Mouse (Mus musculus): ENCODE data around the gene Fat3. TPM values are rescaled to one million over a fixed set of nuclear protein-coding genes. Genes with fewer than 3 reads are reported as not detected.
A peak's percentile ranks its signal among the peaks of the same experiment; 100 is the strongest.

The Fat3 gene
- polyA plus RNA-seq, 1 experiment from 2014 or later: 1.1 TPM

DNA sequence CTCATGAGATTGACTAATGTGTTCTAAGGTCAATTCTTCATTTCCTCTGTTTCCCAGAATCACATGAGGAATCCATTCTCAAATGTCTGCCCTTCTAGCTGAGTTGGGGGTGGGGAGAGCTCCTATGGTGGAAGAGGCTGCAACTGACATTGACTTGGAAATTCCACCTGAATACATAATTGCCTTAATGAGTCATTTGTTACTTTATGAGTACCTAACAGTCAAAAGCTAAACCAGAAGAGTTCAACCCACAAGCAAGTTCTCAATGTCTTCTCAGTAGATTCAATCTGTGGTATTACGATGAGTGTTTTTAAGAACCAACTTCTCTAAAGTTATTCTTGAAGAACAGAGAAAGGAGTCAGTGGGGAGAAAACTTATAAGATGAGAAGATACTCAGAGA lies 3.7 kb downstream of the Fat3 start:
- H3K4me2 ChIP-seq: no peak overlapping the region
- no peak for ATAC-seq (ENCODE audit: extremely low read depth, insufficient number of reproducible peaks, low FRiP score, low TSS enrichment)
- no peak overlapping the region for H3K4me3 ChIP-seq
- peaks cover 18% of the 10 kb centered on the region for H3K4me1 ChIP-seq
- H3K9me3 ChIP-seq: no peaks in the 10 kb centered on the region
- H3K9ac ChIP-seq: no peak overlapping the region
- H3K36me3 ChIP-seq: no peaks in the 10 kb centered on the region
- no peak overlapping the region for H3K27ac ChIP-seq (replicated peaks)
- peaks cover 33% of the 10 kb centered on the region for H3K27me3 ChIP-seq (replicated peaks)
- 90% methylated on average over 1 of the region's 1 CpGs for WGBS

DNA sequence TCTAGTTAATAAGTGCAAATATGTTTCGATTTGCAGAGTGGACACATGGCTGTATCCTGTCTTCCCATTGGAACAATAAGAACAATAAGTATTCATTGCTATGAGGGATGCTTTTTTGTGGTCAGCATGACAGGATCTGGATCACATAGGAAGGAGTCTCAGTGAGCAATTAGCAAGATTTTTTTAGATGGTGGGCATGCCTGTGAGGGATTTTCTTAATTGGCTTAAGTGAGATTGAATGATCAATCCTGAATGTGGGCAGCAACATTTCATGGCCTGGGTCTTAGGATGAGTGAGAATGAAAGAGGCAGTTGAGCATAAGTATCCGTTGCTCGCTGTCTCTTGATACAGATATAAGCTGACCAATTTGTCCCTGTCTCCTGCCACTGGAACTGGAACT lies 4.8 kb downstream of the Fat3 start:
- 81% methylated on average over 3 of the region's 3 CpGs for WGBS
- H3K27me3 ChIP-seq (replicated peaks): peaks cover 29% of the 10 kb centered on the region
- H3K4me1 ChIP-seq: peaks cover 16% of the 10 kb centered on the region
- no peak for ATAC-seq (ENCODE audit: extremely low read depth, insufficient number of reproducible peaks, low FRiP score, low TSS enrichment)
- no peaks in the 10 kb centered on the region for H3K9me3 ChIP-seq
- H3K4me2 ChIP-seq: no peak overlapping the region
- no peak overlapping the region for H3K9ac ChIP-seq
- no peak overlapping the region for H3K4me3 ChIP-seq
- H3K27ac ChIP-seq (replicated peaks): no peak overlapping the region
- no peaks in the 10 kb centered on the region for H3K36me3 ChIP-seq

DNA sequence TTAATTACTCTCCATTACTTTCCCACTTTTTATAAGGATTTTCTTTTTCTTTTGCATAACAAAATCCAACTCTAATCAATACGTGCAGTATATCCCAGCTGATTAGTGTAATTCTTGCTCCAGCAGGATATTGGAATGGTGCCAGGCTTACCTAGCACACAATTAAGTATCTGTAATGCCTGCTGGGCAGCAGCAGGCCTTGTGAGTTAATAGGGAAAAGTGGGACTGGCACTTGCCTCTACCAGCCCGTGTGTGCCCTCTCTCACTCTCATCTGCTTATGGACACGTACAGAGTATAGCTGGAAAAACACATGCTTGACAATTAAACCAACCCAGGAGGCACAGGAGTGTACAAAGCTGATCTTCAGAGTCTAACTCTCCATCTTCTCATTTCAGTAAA lies 11.4 kb downstream of the Fat3 start:
- WGBS: 58% methylated on average over 3 of the region's 3 CpGs
- Histone ChIP-seq H3K27me3 (replicated peaks) (no peaks in the 10 kb centered on the region), H3K4me2 (no peak overlapping the region), H3K4me1 (0 out of 2 replicates have a peak, but pooled peaks cover 4% of the 10 kb centered on the region), H3K4me3 (no peak overlapping the region), H3K36me3 (no peaks in the 10 kb centered on the region), H3K27ac (replicated peaks) (no peak overlapping the region), H3K9ac (no peak overlapping the region), H3K9me3 (no peaks in the 10 kb centered on the region)
- no peak for ATAC-seq (ENCODE audit: extremely low read depth, insufficient number of reproducible peaks, low FRiP score, low TSS enrichment)

DNA sequence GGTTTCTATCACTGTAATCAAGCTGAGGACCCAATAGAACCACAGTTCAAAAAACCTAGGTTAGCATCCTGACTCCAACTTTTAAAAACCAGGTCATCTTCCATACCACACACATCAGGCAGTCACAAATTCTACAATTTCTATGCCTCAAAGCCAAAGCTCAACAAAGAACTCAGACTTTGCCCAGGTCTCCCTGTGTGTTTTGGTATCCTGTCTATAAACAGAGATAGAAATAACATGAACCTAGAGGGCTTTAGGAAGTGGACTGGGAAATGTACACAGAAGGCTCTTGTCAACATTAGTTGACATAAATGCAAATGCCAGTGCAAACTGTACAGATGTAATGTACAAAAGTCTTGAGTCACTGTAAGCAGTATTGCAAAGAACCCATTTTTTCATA lies 13.5 kb downstream of the Fat3 start:
- 0 out of 2 replicates have a peak, but pooled peaks cover 4% of the 10 kb centered on the region for H3K4me1 ChIP-seq
- no peaks in the 10 kb centered on the region for H3K36me3 ChIP-seq
- no peak overlapping the region for H3K9ac ChIP-seq
- no peak overlapping the region for H3K4me2 ChIP-seq
- H3K27ac ChIP-seq (replicated peaks): no peak overlapping the region
- no peak overlapping the region for H3K4me3 ChIP-seq
- ATAC-seq (ENCODE audit: extremely low read depth, insufficient number of reproducible peaks, low FRiP score, low TSS enrichment): no peak
- no peaks in the 10 kb centered on the region for H3K9me3 ChIP-seq
- H3K27me3 ChIP-seq (replicated peaks): no peaks in the 10 kb centered on the region

DNA sequence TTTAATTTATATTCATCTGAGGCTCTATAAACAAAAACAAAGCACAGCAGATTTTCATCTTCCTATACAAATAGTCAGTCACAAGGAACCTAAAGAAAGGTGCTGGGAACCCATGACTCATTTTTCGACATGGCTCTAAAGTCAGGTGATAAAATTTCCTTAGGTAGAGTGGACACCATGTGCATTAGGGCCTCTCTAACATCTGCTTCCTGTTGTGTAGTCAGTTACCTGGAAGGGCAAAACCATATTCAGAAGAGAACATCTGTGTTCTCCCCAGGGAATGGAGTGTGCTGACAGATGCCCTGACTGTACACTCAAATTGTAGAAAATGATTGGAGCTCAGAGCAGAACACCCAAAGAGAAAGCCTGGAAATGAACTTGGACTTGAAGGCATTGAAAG lies 14.9 kb downstream of the Fat3 start:
- H3K27me3 ChIP-seq (replicated peaks): no peaks in the 10 kb centered on the region
- H3K36me3 ChIP-seq: no peaks in the 10 kb centered on the region
- no peak overlapping the region for H3K4me3 ChIP-seq
- whole genome bisulfite sequencing: 78% methylated on average over 1 of the region's 1 CpGs
- H3K27ac ChIP-seq (replicated peaks): no peak overlapping the region
- no peak overlapping the region for H3K9ac ChIP-seq
- H3K4me1 ChIP-seq: 0 out of 2 replicates have a peak, but pooled peaks cover 1% of the 10 kb centered on the region
- H3K4me2 ChIP-seq: no peak overlapping the region
- H3K9me3 ChIP-seq: no peaks in the 10 kb centered on the region
- no peak for ATAC-seq (ENCODE audit: extremely low read depth, insufficient number of reproducible peaks, low FRiP score, low TSS enrichment)

DNA sequence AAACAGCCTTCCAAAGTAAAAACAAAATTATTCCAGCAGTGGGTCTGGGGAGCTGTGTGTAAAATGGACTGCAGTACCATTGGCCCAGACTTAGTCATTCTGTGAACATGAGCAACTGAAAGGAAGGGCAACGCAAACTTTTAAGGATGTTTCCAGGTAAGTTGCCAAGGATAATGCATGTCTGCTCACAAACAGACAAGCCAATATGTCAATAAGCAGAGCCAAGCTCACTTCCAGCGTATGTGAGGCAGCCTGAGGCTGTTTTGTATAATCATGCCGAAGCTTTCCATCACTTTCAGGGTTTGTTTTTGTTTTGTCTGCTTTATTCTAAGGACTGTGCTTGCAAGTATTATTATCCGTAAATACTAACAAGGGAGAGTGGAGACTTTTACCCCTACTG lies 15.9 kb downstream of the Fat3 start:
- no peak overlapping the region for H3K4me2 ChIP-seq
- H3K4me3 ChIP-seq: no peak overlapping the region
- H3K27ac ChIP-seq (replicated peaks): no peak overlapping the region
- ATAC-seq (ENCODE audit: extremely low read depth, insufficient number of reproducible peaks, low FRiP score, low TSS enrichment): no peak
- H3K36me3 ChIP-seq: no peaks in the 10 kb centered on the region
- no peaks in the 10 kb centered on the region for H3K27me3 ChIP-seq (replicated peaks)
- no peak overlapping the region for H3K9ac ChIP-seq
- H3K4me1 ChIP-seq: no peaks in the 10 kb centered on the region
- WGBS: 47% methylated on average over 4 of the region's 4 CpGs
- no peaks in the 10 kb centered on the region for H3K9me3 ChIP-seq

DNA sequence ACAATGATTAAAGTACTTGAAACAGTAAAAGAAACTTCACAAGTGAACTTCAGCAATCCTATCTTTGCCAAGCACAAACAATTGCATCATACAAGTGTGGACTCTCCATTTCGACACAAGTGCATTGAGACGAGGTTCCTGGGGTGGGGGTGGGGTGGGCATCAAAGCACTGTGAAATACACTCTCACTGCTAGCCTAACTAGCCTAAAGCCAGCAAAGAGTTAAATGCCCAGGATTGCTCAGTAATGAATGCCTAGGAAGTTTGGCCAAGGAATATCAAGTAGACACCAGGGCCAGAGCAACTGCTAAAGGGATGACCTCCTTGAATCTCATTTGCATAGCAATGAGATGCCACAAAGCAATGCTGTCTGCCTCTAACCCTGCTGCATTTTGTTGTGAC lies 16.3 kb downstream of the Fat3 start:
- Histone ChIP-seq H3K4me3 (no peak overlapping the region), H3K27me3 (replicated peaks) (no peaks in the 10 kb centered on the region), H3K4me1 (no peaks in the 10 kb centered on the region), H3K36me3 (no peaks in the 10 kb centered on the region), H3K27ac (replicated peaks) (no peak overlapping the region), H3K9me3 (no peaks in the 10 kb centered on the region), H3K9ac (no peak overlapping the region), H3K4me2 (no peak overlapping the region)
- no peak for ATAC-seq (ENCODE audit: extremely low read depth, insufficient number of reproducible peaks, low FRiP score, low TSS enrichment)
- 51% methylated on average over 2 of the region's 2 CpGs for WGBS

DNA sequence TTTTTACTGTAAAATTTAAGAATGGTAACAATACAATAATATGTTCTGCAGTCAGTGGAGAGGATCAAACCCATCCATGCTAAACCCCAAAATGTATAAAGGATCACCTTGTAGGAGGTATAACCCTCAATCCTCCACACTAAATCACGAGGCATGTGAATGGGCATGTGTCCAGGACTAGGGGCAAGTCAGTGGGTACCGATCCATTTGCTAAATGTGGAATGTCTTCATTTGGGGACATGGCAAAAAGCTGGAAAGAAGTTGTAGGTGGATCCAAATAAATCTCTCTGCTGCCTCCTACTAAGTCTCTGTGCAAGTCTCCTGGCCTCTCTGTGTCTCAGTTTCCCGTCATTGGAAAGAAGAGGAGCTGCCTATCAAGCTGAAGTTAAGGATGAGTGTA lies 39.6 kb downstream of the Fat3 start:
- peaks cover 13% of the 10 kb centered on the region for H3K4me1 ChIP-seq
- no peak overlapping the region for H3K4me2 ChIP-seq
- no peak overlapping the region for H3K9ac ChIP-seq
- H3K9me3 ChIP-seq: no peaks in the 10 kb centered on the region
- no peaks in the 10 kb centered on the region for H3K27me3 ChIP-seq (replicated peaks)
- no peaks in the 10 kb centered on the region for H3K36me3 ChIP-seq
- H3K4me3 ChIP-seq: no peak overlapping the region
- ATAC-seq (ENCODE audit: extremely low read depth, insufficient number of reproducible peaks, low FRiP score, low TSS enrichment): no peak
- no peak overlapping the region for H3K27ac ChIP-seq (replicated peaks)
- 79% methylated on average over 3 of the region's 3 CpGs for WGBS

DNA sequence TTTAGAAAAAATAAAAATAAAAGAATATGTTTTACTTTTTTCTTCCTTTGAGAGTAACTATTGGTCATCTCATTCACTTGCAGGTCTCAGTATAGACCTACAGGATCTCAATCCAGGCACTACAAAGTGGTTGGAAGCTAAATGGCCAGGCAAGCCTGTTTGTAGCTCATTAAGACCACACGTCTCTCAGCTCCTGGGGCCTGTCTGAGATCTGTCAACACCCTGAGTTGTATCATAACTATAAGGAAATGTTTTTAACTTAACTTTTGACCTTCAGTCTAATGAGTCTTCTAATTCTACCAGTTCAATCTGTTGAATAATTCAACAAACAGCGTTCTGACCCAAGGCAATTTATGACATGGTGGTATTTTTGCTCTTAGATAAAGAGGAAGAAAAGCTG lies 40.5 kb downstream of the Fat3 start:
- H3K9me3 ChIP-seq: no peaks in the 10 kb centered on the region
- peaks cover 13% of the 10 kb centered on the region for H3K4me1 ChIP-seq
- no peak overlapping the region for H3K4me2 ChIP-seq
- H3K9ac ChIP-seq: no peak overlapping the region
- no peaks in the 10 kb centered on the region for H3K27me3 ChIP-seq (replicated peaks)
- 36% methylated on average over 2 of the region's 2 CpGs for WGBS
- no peak overlapping the region for H3K4me3 ChIP-seq
- no peak for ATAC-seq (ENCODE audit: extremely low read depth, insufficient number of reproducible peaks, low FRiP score, low TSS enrichment)
- H3K36me3 ChIP-seq: no peaks in the 10 kb centered on the region
- H3K27ac ChIP-seq (replicated peaks): no peak overlapping the region

DNA sequence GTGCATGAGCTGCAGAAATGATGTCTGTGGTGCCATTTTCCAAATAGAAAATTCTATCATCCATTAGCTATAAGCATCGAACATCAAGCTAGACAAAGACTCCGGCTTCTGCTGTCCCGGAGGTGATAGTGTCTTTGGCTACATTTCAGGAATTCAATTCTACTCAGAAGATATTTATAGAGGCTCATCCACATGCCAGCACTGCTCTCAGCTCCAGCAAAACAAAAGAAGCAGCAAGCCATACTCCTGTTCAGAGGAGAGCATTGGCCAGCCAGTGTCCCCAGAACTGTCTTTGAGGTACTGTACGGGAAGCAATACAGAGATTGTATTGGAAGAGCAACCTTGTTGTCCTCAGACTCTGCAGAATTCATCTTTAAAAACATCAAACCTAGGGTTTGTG lies 59.2 kb downstream of the Fat3 start:
- no peak overlapping the region for H3K4me3 ChIP-seq
- ATAC-seq (ENCODE audit: extremely low read depth, insufficient number of reproducible peaks, low FRiP score, low TSS enrichment): no peak
- peak overlapping the region; percentile 84 for H3K27ac ChIP-seq (replicated peaks)
- H3K27me3 ChIP-seq (replicated peaks): no peaks in the 10 kb centered on the region
- H3K9ac ChIP-seq: no peak overlapping the region
- 29% methylated on average over 4 of the region's 4 CpGs for WGBS
- peaks cover 34% of the 10 kb centered on the region for H3K4me1 ChIP-seq
- H3K9me3 ChIP-seq: no peaks in the 10 kb centered on the region
- no peaks in the 10 kb centered on the region for H3K36me3 ChIP-seq
- peak overlapping the region; percentile 28 for H3K4me2 ChIP-seq

DNA sequence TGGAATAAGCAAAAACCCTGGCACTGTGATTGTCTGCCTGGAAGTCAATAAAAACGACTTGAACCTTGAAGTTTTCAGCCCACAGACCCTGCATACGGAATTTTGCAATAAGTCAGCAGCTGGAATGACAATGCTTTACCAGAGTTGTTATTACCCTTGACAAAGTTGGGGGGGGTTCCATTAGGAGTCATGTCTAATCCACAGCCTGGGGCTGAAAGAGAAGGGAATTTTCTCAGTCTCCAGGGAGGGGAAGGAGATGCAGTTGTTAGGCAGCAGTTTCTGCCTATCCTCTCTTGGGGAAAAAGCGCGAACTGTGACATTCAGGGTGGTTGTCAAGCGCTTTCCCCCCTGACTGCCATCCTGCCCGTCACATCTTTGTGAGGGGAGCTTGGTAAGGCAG lies 60.4 kb downstream of the Fat3 start:
- H3K27ac ChIP-seq (replicated peaks): peak overlapping the region; percentile 48; the same call in 1 of the 2 replicates
- no peak overlapping the region for H3K4me2 ChIP-seq

DNA sequence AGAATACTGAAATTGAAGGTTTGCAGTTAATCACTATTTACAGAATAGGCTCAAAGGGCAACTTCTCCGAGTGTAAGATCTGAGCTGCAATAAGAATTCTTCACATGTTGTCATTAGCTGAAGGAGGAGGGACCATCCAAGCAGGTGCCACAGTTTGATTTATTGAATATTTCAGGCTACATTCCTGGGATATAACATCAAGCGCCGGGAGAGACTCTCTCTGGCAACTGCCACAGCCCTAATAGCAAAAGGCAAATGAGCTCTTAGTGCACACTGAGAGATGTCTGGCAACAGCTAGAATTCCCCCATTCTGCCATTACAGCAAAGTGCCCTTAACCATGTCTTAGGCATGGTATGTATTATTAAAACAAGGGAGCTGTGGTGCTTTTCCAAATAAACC lies 61.1 kb downstream of the Fat3 start:
- peak overlapping the region; percentile 48; the same call in 1 of the 2 replicates for H3K27ac ChIP-seq (replicated peaks)
- no peaks in the 10 kb centered on the region for H3K27me3 ChIP-seq (replicated peaks)
- WGBS: 30% methylated on average over 3 of the region's 3 CpGs
- no peak for ATAC-seq (ENCODE audit: extremely low read depth, insufficient number of reproducible peaks, low FRiP score, low TSS enrichment)
- no peak overlapping the region for H3K9ac ChIP-seq
- no peak overlapping the region for H3K4me3 ChIP-seq
- no peaks in the 10 kb centered on the region for H3K9me3 ChIP-seq
- peaks cover 34% of the 10 kb centered on the region for H3K4me1 ChIP-seq
- no peaks in the 10 kb centered on the region for H3K36me3 ChIP-seq
- H3K4me2 ChIP-seq: 0 out of 2 replicates have a peak overlapping the region, but pooled peaks have one; percentile 0

More for the DNA sequence above, 60.4 kb downstream of the Fat3 start:
- WGBS: 74% methylated on average over 6 of the region's 6 CpGs
- no peaks in the 10 kb centered on the region for H3K27me3 ChIP-seq (replicated peaks)
- no peaks in the 10 kb centered on the region for H3K36me3 ChIP-seq
- H3K4me1 ChIP-seq: peaks cover 34% of the 10 kb centered on the region
- H3K9ac ChIP-seq: no peak overlapping the region
- ATAC-seq (ENCODE audit: extremely low read depth, insufficient number of reproducible peaks, low FRiP score, low TSS enrichment): no peak
- no peak overlapping the region for H3K4me3 ChIP-seq
- no peaks in the 10 kb centered on the region for H3K9me3 ChIP-seq
